Mouse (Mus musculus) lung, postnatal 14 days (tissue): Measurements from ENCODE around the gene Rnase13.

ENCODE experiments used
- DNase-seq: peaks from one replicate; pipeline ENCODE4 v3.0.0; 2021

Rnase13 gene

DNA sequence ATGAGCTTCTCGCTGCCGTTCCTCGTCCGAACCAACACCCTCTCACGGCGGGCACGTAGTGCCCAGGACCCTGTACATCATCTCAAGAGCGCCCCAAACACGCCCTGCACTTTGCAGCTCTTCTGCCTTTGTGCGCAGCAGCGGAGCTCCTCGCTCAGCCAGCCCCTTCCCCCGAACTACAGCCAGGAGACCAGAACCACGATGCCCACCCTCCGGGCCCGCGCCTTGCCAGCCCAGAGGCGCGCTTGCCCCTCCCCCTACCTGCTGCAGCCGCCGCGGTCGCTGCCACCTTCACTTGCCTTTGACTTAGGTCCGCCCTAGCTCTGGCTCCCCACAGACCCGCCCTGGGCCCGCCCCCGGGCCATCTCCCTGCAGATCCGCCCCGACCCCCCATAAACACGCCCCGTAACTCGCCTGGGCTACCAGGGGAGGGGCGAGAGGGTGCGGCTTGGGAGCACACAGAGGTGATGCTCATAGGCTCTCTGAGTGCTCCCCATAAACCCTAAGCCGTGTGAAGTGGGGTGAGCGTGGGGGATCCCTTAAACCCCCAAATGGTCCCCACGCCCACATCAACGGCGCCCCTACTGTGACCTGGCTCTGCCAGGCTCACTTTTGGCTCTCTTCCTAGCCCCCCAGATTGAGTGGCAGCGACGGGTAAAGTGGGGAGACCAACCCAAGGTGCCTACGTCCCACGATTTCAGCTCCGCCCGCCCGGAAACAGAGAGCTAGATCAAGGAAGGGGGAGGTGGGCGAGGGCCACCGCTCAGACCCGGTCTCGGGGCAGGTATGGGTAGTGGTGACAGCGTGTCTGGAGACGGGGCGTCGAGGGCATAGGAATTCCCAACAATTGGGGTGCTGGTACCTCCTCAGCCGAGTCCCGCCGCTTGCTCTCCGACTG is 9.3 kb downstream of the Rnase13 start:
- peak; percentile 84 for DNase-seq

DNA sequence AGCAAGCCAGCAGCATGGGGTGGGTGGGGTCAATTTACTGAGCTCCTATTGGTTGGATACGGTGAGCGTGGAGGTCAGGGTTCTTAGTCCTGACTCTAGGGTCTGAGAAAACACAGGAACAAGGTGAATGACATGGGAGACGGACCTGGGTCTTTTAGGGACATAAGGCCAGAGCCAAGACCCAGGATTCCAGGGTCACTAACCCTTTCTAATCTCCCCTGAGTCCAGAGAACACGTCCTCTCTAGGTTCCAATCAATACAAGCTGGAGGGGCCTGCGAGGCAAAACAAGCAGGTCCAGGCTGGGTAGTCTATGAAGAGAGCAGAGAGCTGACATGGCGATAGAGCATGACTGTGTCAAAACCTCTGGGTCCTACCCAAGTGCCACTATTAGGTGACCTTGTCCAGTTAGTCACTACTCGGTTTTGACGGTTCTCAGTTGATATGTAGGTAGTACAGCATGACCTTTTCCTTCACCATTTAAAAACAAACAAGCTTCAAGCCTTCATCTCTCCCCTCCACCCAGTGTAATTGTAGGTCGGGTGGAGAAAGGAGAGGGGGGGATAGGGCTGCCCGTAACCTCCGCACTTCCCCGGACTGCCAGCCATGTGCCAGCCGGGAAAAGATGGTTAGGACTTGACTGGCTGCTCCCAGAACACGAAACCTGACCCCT is 10.0 kb downstream of the Rnase13 start:
- DNase-seq, result no peak

DNA sequence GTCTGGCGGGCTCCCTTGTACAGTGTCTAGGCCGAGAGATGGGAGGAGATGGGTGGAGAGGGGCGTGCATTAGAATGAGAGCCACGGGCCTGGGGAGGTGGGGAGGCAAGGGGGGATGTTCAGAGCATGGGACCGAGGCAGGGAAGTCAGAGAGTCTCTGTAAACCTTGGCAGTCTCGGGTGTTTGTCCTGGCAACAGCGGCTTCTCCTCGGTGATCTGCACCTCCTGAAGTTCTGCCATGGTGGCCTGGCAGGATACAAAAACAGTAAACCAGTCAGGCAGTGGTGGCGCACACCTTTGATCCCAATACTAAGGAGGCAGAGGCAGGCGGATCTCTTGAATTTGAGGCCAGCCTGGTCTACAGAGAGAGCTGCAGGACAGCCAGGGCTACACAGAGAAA is 11.3 kb downstream of the Rnase13 start:
- DNase-seq, result no peak

DNA sequence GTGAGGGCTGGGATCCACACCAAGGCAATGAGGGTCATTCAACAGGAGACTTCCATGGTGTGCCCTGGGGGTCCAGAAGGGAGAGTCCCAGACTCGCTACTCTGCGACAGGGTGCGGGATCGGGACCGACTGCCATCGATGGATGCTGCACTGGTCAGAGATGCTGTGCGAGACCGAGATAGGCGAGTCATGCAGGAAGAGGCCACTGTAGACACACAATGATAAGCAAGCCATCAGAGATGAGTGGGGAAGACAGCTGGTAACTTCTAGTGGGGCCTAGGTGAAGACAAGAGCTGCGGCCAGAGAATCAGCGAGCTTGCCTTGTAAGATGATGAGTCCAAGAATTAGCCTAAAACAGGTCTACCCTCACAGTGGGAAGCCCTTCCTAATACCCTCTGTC is 16.5 kb downstream of the Rnase13 start:
- DNase-seq, result no peak

DNA sequence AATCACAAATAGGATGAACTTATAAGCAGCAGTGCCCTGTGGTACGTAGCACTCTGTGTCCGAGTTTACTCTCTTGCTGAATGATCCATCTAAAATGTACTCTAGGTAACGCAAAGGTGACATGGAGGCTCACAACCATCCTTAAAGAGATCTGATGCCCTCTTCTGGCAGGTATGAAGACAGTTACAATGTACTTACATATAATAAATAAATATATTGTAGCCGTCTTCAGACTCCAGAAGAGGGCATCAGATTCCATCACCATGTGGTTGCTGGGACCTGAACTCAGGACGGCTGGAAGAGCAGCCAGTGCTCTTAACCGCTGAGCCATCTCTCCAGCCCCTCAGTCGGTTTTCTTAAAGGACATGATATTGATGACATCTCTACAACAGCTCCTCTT is 17.9 kb downstream of the Rnase13 start:
- DNase-seq, result no peak

DNA sequence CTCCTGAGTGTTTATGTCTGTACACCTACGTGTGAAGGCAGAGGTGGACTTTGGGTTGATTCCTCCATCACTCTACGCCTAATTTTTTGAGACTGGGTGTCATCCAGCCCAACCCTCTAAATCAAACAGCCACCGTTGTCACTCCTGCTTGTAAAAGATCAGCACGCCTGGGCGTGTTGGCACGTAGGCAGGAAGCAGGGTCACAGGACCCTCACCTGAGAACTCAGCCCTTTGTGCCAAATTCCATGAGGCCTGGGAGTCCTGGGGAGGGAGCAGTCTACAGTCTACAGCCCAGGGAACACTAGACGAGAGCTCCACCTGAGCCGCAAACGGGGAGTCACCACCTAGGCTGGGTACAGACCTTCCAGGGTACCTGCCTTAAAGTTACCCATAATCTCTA is 18.8 kb downstream of the Rnase13 start:
- no peak for DNase-seq

DNA sequence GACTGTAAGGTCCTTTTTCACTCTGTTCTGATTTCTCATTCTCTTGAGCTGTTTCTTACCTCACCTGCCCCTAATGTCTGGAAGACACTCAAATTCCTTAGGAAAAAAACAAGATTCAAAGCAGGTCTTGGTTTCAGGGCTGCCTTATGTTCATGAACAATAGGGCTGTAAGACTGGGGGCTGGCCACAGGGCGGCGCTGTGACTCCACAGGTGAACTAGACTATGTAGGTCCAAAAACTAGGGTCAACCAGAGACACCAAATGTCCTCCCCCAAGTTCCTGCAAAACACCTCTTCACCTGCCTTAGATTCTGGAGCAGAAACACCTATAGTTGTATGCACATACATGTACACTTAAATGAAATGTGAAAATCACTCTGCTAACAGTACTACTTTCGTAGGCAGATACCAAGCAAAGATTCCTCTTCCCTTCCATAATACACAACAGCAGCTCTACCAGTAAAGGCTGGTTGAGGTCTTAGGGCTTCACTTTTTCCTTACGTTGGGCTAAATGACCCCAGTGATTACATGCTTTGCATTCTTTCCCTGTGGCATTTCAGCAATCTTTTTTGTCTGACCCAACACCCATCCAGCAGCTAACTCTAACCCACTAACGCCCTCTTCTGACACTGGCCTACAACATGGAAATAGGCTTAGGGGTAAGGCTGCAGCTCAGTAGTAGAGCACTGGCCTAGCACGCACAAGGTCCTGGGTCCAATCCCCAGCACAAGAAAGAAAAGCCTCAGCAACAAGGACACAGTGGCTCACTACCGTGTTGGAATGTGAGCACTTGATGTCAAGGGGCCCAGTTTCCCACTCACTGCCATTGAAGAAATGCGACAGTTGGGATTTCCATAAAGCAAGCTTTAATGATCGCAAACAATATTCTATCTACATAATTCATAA is 19.5 kb downstream of the Rnase13 start:
- DNase-seq, result peak; percentile 88

DNA sequence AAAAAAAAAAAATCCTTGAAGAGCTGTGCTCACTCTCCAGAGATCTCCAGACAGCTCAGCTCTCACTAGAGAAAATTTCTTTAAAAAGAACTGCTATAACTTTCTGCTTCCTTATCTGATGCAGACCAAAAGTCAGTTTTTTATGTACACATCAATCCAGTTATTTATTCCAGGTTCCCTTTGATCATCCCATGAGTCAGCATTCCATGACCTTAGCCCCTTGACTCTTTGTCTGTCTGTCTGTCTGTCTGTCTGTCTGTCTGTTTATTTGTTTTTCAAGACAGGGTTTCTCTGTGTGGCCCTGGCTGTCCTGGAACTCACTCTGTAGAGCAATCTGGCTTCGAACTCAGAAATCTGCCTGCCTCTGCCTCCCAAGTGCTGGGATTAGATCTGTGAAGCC is 23.2 kb downstream of the Rnase13 start:
- DNase-seq, result no peak

DNA sequence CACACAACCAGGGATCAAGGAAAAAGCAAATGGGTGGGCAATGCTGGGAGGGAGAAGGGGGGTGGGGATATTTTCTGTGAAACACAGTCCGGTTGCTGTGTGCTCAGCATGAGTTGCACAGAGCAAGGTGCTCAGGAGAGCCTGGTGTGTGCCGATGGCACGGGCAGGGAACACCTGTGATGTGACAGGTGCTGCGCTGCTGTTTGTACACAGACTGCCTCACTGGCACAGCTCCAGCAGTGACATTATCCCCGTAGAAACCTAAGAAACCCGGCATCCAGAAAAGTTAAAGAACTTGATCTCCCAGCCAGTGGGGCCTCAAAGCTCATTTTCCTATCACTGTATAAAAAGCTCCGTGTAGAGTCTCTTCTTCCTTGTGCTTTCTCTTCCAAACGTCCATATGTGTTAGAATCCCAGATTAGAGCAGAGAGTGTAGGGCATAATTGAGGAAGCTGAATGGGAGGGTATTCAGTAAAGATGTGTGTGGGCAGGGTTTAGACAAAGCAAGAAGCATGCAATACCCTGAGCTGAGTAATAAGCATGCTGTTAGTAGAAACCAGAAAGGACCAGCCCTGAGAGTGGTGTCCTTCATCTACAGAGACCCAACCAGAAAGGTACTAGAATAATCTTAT is 25.9 kb downstream of the Rnase13 start:
- DNase-seq, result no peak

DNA sequence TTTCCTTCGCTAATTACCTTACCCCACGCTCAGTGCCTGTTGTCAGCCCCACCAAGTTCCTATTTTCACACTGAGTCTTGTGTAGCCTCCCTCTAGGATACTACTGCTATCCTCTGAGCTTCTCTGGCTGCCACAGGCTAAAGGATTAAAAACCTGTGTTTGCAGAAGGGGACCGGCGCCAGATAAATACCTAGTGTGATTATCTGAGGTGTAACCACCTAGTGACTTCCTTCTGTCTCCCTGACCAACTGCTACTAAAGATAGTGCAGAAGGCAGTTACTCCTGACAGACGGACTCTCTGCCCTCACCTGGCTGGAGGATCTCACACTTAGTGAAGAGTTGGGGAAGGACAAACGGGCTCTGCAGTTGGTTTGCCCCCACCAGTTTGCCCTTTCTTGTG is 26.6 kb downstream of the Rnase13 start:
- DNase-seq, result no peak

DNA sequence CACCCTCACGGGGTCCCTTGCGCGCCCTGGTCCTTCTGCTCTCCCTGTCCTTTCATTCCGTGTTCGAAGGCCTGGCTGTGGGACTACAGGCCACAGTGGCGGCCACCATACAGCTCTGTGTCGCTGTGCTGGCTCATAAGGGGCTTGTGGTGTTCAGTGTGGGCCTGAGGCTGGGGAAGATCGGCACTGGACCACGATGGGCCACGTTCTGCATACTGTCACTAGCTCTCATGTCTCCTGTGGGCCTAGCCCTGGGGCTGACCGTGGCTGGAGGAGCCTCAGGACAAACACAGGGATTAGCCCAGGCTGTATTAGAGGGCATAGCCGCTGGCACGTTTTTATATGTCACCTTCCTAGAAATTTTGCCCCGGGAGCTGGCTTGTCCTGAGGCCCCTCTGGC is 27.5 kb downstream of the Rnase13 start:
- DNase-seq, result no peak

DNA sequence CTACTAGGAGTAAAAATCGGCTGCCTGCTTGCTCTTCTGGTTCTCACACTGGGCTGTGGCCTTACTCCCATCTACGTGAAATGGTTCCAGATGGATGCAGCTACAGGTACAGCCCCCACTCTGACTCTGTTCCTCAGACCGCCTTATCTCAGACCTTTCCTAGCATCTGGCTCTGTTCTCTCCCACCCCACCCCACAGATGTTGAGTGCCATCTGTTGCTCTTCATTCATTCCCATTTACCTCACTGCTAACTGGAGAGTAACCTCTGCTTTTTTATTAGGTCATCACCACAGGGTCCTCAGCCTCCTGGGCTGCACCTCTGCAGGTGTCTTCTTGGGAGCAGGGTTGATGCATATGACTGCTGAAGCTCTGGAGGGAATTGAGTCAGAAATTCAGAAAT is 28.8 kb downstream of the Rnase13 start:
- DNase-seq, result no peak

DNA sequence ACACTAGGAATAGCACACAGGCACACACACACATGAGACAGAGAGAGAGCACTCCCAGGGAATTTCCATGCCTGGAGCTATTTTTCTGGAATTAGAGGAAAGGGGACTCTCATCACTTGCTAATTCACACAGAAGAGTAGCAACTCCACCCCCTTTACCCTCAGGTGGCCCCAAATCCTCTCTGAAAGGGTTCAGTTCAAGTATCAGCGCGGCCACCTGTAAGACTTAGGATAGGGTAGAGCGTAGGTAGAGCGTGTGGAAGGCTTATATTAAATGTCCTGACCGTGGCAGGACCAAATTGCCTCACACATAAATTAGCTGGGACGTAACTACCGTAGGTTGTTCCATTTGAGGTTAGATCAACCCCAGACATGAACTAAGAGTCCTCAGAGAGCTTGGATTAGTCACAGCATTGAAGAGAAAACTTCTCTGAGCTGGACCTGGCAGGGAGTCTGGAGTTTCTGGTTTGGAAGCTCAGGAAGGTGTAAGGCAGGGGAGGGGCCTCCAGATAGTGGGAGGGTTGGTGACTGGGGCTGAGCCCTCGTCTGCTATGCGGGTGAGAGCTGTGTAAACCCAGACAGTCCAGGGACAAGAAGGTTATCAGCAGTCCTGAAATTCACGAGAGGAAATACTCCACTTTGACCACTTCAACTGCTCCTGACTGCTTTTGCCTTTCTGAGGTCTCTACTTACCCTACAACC is 29.3 kb downstream of the Rnase13 start:
- peak; percentile 40 for DNase-seq

DNA sequence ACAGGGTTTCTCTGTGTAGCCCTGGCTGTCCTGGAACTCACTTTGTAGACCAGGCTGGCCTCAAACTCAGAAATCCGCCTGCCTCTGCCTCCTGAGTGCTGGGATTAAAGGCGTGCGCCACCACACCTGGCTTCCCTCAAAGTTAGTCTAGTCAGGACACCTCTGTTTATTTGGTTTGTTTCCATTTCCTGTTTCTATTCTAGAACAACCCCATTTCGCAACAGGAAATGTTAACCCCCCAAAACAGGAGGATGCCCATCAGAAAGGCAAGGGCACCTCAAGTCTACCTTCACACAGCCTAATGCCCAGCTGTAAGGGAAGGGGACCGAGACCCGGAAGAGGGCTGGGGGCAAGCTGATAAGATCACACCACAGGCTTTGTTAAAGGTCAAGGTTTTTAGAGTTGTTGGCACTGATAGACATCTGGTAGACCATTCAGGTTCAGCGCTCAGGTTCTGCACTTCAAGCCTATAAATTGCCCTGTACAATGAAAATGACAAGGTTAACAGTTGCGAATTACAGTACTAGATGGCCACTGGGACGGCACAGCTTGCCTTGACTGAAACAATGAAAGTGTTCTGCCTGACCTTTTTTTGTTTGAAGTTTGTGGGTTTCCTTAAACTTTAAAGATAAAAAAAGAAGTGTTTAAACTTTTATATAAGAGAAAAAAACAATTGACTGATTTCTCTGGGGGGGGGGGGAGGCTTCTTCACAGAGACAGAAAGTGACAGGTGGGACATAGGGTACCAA is 30.2 kb downstream of the Rnase13 start, which contains the start of gene Slc39a2:
Gene Slc39a2 (plus strand): TSS at position 699 of the 749 bp plus-strand sequence.
- DNase-seq, result no peak

DNA sequence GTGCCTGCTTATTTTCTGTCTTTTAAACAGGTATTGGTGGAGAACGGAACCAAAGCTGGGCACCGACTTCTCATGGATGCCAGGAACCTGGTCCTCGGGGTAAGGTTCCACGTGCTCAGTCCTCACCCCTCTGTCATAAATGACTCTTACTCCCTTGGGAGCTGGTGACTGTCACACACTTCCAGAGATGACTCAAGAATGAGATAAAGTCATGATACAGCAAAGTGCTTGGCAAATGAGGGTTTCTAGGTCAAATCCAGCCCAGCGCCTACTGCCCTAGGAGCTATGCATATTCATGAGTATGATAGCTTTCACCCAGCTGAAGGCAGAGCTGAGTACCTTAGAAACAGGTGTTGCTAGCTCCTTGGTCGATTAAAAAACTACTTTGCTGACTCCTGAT is 32.7 kb downstream of the Rnase13 start:
- DNase-seq, result no peak

DNA sequence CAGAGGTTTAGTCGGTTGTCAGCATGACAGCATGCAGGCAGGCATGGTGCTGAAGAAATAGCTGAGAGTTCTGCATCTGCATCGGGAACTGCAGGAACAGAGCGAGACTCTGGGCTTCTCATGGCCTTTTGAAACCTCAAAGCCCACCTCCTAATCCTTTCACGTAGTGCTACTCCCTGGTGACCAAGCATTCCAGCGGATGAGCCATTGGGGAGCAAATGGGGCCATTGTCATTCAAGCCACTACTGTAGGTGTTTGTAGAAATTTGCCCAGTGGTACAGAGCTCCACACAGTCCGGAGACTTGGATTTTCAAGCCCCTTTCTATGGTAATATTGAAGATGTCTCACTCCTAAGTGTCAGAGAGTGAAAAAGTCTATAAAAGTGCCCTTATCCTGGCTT is 36.5 kb downstream of the Rnase13 start:
- no peak for DNase-seq

DNA sequence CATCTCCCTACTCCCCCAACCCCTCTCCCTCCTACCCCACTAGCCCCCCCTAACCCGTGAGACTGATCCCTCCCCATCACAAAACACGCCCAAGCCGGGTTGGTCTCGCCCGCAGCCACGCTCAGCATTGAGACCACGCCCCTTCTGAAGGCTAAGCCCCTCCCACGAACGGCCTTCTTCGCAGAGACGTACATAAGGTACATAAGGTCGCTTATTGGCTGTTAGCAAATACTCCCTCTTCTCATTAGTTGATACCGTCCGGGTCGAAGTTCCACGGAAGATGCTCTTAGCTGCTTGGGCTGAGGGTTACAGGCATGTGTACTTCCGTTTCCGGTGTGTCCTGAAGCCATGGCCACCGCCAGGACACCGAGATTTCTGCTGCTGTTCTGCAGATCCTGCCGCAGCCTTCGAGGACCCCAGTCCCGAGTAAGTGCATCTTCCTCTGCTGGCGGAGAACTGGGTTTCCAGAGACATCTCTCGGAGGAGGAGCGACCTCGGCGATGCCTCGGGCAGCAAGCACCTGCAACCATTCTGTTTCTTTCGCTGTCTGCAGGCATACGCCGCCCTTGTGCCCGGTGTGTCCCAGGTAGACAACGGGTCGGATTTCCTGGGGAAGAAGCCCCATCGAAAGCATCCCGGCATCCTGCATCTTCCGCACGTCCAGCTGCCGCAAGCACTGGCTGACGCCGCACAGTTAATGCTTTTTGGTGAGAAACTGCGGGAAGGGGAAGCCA is 37.8 kb downstream of the Rnase13 start, which contains the start of gene Mettl17:
Gene Mettl17 (plus strand): TSS at position 245 of the 734 bp plus-strand sequence.
- peak; percentile 95 for DNase-seq

DNA sequence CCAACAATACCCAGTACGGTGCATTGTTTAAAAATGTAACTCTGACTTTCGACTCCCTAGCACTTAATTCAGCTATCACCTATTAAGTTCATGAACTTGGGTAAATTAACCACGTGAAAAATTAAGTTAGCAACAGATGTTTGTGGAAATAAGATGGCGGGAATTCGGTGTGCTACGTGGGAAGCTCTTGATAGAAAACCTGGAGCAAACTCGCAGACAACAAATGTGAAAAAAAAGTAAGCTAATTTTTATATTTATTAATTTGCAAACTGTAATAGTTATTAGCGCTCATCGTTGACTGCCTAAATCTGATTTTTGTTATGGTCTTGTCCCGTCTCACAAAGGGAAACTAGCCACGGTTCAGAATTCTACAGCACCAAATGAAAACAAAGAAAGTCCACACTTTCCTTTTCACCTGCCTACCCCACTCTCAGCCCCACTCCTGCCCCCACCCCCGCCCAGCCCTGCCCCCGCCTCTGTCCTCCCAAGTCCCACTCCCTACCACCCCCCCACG is 38.5 kb downstream of the Rnase13 start:
- DNase-seq, result no peak

DNA sequence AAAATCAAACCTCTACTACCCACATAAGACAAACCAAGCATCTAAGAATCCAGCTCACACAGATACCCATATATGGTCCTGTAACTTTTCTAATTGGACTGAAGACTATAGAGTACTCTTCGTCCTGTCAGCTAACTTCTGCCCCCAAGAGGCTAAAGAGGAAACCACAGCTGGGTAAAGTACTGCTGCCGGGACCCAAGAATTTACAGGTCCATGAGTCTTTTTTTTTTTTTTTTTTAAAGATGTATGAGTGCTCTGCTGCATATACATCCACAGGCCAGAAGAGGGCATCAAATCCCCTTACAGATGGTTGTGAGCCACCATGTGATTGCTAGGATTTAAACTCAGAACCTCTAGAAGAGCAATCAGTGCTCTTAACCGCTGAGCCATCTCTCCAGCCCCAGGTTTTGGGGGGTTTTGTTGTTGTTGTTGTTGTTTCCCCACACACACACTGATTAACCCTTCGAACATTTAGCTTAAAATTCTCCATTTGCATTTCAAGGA is 39.0 kb downstream of the Rnase13 start:
- peak; percentile 81 for DNase-seq

DNA sequence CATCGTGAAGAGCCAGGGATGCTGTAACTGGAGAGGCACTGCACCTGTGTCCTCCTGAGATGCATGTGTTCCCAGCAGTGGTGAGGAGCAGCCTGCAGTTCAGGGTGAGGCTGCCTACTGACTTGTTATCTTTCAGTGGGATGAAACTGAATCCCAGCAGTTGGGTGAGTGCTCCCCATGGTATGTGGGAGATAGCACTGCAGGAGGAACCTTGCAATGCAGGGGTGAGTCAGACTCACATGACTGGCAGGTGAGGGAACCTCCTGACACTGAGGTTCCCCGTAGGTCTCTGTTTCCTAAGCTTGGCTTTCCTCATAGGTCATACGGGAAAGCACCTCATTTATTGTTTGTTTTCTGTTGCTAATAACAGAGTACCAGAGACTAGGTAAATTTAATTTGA is 45.1 kb downstream of the Rnase13 start:
- no peak for DNase-seq
